Mouse (Mus musculus) right cerebral cortex, adult 18-20 months (tissue): ENCODE measurements around the gene Slc9a9.

ENCODE experiments used
- DNase-seq: peaks from one replicate; pipeline ENCODE4 v3.0.0; 2022; ENCODE audit warnings: mixed read lengths

The Slc9a9 gene

GRCm38 (mm10) chr9:95088221-95088620 lies 418.5 kb downstream of the Slc9a9 start:
- no peak for DNase-seq

DNA sequence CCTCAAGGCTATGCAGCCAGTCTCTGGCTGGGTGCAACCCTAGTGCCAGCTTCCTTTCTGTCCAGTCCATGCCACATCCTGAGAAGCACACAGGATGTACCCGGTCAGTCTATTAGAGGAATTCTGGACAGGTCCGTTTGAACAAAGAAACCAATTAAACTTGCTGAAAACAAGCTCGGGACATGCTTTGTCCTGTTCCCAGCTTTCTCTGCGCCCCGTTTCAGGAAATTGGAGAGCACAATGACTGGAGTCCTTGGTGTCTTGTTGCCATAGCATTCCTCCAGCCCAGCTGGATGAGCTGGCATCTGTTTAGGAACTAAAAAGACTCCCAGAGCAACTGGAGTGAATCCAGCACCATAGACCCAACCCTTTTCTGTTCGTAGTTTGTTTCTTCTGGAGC lies 419.3 kb downstream of the Slc9a9 start:
- peak; percentile 45 for DNase-seq

DNA sequence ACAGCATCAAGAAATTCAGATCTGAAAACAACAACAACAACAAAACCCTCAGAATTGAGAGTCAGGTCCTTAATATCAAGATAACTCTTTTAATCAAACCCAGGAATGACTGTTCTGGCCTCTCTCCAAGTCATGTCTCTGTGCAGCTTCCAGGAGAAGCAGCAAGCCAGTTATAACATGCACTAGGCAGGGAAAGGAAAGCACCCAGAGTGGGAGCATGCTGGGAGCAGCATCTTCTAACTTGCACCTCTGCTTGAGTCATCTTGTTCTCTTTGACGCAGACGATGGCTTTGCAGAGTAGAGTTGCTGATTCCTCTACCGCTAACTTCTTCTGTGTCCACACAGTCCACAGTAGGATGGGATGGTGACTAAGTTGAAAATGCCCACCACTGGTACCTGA lies 426.8 kb downstream of the Slc9a9 start:
- peak; percentile 26 for DNase-seq

DNA sequence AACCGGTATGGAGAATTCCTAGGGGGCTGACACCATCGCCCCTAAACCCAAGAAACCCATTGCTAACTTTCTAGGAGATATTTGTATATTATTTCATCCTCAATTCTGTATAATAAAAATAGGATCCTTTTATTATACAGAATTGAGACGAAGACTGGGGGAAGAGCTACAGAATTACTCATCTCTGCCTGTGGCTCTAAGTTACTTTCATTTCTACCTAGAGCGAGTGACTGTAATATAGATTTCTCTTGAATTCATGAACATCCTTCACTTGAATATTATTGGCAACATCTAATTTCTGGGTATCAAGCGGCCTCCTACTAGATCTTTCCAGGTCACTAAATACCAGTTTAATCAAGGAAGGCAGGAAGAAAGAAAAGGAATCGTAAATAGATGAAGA lies 436.1 kb downstream of the Slc9a9 start:
- no peak for DNase-seq

GRCm38 (mm10) chr9:95109799-95110198 lies 440.1 kb downstream of the Slc9a9 start:
- DNase-seq = no peak

GRCm38 (mm10) chr9:95110768-95111167 lies 441.1 kb downstream of the Slc9a9 start:
- no peak for DNase-seq

GRCm38 (mm10) chr9:95111732-95112131 lies 442.0 kb downstream of the Slc9a9 start:
- no peak for DNase-seq

DNA sequence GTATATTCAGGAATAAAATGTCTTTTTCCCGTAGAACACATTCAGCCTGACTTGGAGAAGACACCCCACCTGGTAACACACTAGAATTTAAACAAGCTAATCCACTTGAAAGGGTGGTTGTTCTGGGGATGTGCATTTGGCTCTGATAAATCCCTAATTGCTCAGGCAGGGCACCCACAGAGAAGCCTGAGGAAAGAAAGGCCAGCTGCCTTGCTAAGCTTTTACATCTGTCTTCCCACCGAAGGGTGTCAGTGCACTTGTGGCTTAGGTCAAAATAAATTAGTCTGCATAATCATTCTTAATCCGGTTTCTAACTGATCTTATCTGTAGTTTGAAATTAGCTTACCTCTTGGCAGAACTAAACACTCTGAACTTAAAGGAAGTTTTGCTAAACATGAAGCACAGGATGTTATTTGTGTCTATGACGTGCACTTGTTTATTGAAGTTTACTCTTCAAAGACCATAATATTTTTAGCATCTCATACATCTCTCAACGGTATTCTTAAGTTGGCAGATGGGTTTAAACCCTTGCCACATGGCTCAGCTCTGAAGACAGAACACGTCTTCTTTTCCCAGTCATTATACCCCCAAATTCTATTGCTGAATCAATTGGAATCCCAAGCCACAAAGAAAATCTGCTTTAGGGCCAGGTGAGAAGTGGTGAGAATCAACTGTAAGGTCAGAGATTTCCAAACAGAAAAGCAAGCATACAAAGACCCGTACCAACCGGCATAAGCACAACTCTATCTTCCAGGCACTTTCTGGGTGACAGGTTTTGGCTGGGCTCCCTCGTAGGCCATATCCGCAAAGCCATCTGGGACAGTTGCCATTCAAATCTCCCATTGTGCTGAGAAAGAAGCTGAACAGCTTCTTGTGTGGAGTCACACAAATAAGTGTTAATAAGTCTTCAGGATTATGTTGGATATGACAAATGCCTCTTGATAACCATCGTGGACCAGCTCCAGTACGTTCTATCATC lies 443.7 kb downstream of the Slc9a9 start:
- DNase-seq = no peak

DNA sequence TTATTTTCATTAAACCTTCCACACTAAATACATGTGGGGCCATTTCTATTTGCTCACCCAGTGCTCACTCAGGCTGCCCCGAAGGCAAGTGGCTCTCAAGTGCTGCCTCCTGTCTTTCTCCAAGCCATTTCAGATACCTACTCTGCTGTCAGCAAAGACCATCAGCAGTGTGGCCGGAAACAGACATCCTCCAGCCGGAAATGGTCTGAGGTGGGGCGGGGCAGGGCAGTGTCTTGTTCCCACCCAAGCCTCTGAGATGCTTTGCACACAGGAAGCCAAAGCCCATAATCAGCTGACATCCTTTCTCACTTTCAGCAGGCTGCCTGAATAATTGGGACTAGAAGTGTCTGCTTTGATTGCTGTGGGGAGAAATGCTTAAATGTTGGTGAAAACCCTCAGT lies 450.4 kb downstream of the Slc9a9 start:
- no peak for DNase-seq

DNA sequence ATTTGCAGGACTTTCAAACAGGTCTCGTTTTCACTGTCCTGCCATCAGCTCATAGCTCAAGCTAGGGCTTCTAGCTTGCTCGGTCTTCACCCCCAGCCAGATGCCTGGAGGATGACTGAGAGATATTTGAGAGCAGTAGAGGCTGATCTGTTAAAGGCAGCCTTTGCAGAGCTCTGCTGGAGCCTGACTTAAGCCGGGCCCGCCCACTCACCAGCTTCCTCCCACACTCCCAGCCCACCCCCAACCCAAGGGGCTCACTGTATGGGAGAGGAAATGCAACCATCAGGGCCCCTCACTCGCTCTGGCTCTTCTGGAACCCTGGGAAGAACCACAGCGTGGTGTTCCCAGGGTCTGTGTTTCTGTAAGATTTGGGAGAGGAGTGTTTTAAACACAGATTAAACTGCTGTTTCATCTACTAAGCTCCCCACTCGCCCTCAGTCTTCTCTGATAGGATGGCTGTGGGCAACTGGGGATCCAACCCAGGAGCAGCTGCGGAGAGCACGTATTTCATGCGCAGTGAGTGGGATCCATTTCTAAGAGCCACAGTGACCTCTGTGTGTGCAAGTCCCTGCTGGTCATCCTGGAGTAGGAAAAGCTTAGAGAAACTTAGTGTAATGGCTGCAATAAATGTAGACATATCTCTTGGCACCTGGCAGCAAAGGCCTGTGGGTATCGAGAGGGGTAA lies 451.6 kb downstream of the Slc9a9 start:
- DNase-seq = no peak

- no peak for DNase-seq
Observed at GRCm38 (mm10) chr9:95125683-95126082, 456.0 kb downstream of the Slc9a9 start.

DNA sequence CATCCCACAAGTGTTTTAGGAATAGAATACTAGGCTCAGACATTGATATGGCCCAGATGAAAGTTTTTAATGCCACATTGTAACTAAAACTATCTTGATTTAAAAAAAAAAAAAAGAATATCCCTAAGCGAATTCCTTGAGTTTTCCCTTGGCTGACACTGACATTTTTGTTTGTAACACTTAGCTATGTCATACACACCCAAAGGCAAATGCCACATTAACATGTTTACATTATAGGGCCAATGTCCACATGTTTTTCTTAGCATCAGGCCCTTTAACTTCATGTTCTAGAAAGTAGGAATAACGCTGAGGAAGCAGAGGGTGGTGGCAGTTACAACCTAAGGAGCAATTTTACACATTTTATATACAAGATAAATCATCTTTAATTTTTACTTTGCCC lies 458.1 kb downstream of the Slc9a9 start:
- no peak for DNase-seq

GRCm38 (mm10) chr9:95149206-95149729 lies 479.6 kb downstream of the Slc9a9 start:
- no peak for DNase-seq

DNA sequence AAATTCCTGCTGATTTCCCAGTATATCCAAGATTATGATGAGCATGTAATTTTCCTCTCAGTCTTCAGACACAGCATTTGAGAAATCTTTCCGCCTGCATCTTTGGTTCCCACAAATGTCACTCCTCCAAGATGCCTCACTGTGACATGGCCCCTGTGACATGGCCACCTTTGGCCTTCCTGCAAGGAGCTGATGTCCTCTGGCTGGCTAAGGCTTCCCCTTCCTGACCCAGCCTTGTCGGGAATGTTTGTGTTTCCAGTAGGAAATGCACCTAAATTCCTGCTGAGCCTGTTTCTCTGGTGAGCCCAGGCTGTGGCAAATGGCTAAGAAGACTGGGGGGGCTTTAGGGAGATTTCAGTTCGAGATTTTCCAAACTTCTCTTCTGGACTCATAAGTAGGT lies 480.4 kb downstream of the Slc9a9 start:
- no peak for DNase-seq

- DNase-seq = no peak
Observed at GRCm38 (mm10) chr9:95150597-95150996, 480.9 kb downstream of the Slc9a9 start.

- DNase-seq = no peak
Observed at GRCm38 (mm10) chr9:95150998-95151397, 481.3 kb downstream of the Slc9a9 start.

DNA sequence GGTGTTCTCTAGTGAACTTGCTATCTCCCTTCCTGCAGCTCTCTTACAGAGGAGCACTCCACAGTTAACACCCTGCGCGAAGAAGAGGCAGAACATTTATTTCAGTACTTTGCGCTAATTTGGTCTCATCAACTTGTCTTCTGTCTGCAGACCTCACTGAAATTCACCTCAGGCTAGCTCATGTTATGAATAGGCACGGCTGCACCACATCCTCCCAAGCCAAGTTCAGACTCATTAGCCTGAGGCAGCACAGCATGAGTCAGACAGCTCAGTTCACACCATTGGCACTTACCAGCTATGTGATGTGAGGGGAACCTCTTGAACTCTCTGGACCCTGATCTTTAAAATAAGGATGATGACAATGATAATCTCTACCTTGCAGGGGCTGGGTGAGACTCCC lies 482.0 kb downstream of the Slc9a9 start:
- peak; percentile 32 for DNase-seq

- no peak for DNase-seq
Observed at GRCm38 (mm10) chr9:95153966-95154365, 484.3 kb downstream of the Slc9a9 start.

GRCm38 (mm10) chr9:95157948-95158347 lies 488.2 kb downstream of the Slc9a9 start:
- DNase-seq = no peak

DNA sequence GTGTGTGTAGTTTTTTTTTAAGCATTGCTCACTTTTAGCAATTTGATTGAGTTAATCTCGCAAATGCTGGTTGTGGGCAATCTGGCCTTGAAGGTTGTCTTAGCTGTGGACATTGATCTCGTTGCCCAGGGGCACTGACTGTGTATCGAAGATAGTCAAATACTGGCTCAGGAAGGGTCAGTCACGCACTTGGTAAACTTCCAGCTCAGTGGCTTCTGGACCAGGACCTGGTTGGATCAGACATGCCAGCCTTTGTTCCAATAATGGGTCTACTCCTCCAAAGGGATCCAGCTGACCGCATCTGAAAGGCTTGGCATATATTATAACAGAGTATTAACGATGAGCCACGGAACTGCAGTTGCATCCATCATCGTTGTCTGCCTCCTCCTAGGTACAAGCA lies 489.2 kb downstream of the Slc9a9 start:
- no peak for DNase-seq

- no peak for DNase-seq
Observed at GRCm38 (mm10) chr9:95160575-95161300, 491.0 kb downstream of the Slc9a9 start.

GRCm38 (mm10) chr9:95161699-95162098 lies 492.0 kb downstream of the Slc9a9 start:
- no peak for DNase-seq

DNA sequence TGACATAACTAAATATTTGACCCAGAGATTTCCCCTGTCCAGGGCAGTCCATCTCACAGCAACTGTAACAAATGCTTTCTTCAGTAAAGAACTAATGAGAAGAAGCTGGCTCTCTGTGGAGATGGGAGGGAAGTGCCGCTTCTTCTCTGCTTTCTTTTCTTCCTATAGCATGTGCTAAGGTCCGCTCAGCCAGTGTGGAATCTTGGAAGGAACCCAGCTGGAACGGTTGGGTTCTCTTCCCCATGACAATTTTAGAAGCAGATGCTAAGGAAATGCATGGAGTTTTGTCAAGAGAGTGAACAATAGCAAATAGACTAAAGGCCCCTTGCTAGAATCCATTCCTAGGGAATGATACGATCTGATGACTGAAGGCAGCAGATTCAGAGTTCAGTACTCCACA lies 496.5 kb downstream of the Slc9a9 start:
- peak; percentile 34 for DNase-seq
